Mouse (Mus musculus): ENCODE results near the gene Stpg3. TPM values are rescaled to one million over a fixed set of nuclear protein-coding genes. Genes with fewer than 3 reads are reported as not detected.

Stpg3 gene
- total RNA-seq, 4 experiments from 2014 or later, result 0.27 to 0.29 TPM; not detected in 2

DNA sequence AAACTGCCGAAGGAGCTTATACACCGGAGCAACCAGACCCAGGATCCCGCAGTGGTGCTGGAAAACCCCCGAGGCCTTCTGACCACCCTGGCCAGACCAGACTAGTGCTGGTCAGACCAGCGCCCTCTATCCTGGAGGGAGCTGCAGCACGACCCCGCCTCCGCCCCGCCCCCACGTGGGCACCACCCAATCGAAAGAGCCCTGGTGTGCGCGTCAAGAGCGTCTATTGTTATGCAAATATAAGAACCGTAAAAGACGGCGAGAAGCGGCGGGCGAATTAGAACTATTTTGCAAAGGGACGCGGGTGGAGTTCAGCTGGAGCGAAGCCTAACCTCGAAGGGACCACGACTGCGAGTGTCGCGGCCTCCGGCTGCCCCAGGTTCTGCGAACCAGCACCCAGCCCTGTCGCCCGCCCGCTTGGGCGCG is 33.9 kb downstream of the Stpg3 start, which contains the start of gene Nrarp:
Gene Nrarp (plus strand): TSS at position 281 of the 426 bp plus-strand sequence.
- DNase-seq (ENCODE audit: low spot score in 2 of 2), result peak; percentile 92 to 93

GRCm38 (mm10) chr2:25179566-25180217 is 34.7 kb downstream of the Stpg3 start:
- peak in 1 of 2 experiments; percentile 6 for DNase-seq (ENCODE audit: low spot score in 2 of 2)

- peak; percentile 52 to 54 for DNase-seq (ENCODE audit: low spot score in 2 of 2)
Observed at GRCm38 (mm10) chr2:25178285-25178972, 36.0 kb downstream of the Stpg3 start.

- peak; percentile 35 to 39 for DNase-seq (ENCODE audit: low spot score in 2 of 2)
Observed at GRCm38 (mm10) chr2:25177685-25178084, 36.8 kb downstream of the Stpg3 start.

DNA sequence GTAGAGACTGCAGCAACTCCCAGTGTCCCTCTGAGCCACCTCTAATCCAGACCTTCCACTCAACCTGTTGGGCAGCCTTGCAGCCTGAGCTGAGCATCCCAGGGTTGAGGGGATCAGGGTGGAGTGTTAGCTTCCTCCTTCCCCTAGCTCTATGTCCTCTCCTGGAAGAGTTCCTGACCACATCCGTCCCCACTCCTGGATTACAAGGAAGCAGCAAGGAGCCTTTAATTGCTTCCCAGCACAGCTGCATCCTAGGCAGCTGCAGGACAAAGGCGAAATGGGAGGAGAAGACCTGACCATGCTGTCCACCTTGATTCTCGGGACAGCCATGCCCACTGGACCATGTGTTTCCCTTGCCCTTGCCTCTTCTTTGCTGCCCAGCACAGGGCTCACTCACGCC is 37.4 kb downstream of the Stpg3 start:
- DNase-seq (ENCODE audit: low spot score in 2 of 2), result peak in 1 of 2 experiments; percentile 5

DNA sequence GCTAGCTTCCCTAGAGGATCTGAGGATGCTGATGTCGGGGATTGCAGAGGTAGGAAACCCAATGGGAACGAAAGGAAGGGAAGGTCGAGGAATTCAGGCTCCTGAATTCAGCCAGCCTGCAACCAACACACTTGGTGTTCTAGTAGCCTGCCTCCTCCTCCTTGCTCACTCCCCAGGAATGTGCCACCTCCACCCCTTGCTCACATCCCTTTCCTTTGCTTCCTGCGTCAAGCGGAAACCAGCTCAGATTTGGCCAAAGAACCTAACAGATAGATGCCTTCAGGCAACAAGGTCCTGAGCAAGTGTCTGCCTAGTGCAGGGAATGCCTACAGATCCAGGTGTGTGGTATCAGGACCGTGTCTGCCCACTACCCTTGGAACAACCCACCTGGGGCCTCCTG is 37.9 kb downstream of the Stpg3 start:
- peak in 1 of 2 experiments; percentile 10 for DNase-seq (ENCODE audit: low spot score in 2 of 2)

GRCm38 (mm10) chr2:25175690-25176078 is 38.8 kb downstream of the Stpg3 start:
- peak in 1 of 2 experiments; percentile 5 for DNase-seq (ENCODE audit: low spot score in 2 of 2)

- no peak for DNase-seq (ENCODE audit: low spot score in 2 of 2)
Observed at GRCm38 (mm10) chr2:25174866-25175689, 39.4 kb downstream of the Stpg3 start.

DNA sequence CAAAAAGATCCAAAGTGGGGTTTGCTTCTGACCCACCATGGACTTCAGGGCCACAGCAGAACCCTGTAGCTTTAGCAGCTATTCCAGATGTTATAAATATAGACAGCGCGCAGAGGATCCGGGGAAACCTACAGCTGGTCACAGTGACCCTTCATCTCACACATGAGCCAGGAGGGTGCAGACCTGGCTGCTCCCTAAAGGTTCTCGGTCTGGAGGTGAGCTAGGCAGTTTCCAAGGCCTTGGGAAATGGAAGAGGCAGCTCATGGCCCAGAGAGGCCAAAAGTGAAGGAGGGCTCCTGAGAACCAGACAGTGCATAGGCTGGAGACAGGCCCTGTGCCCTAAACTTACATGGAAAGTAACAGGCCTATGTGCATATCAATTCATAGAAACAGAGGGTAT is 40.6 kb downstream of the Stpg3 start:
- no peak for DNase-seq (ENCODE audit: low spot score in 2 of 2)

- no peak for DNase-seq (ENCODE audit: low spot score in 2 of 2)
Observed at GRCm38 (mm10) chr2:25172629-25173028, 41.8 kb downstream of the Stpg3 start.

- peak in 1 of 2 experiments; percentile 70 for DNase-seq (ENCODE audit: low spot score in 2 of 2)
Observed at GRCm38 (mm10) chr2:25171769-25172153, 42.7 kb downstream of the Stpg3 start.

- no peak for DNase-seq (ENCODE audit: low spot score in 2 of 2)
Observed at GRCm38 (mm10) chr2:25171101-25171768, 43.2 kb downstream of the Stpg3 start.

DNA sequence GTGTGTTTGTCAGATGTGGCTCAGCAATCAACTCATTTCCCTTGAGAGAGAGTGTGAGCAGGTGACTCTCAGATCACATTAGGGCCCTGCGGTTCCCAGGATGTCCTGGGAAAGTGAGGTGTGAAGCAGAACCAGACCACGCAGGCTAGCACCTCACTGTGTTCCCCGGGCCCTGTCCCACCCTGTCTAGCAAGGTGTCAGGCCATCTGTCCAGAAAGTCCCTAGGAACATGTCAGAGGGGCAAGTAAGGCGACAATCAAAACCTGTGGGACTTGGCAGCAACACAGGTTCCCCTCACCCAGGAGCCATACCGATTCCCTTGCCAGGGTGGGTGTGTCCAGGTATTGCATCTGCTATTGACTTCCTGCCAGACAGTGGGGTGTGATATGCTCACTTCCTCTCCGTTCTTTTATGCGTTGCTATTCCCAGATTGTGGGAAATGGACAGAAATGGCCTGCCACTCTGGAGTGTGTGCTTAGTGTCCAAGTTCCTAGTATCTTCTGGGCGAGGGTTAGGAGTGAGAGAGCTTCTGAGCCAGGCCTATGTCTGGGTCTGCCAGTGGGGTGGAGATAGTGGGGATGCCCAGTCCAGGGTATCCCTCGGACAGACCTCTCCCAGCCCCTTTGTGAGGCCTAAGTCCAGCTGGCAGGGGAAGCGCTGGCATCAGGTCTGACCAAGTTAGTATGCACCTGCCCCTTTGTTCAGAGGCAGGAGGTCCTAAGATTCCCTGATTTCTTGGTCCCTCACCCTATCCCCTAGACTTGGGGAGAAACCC is 43.9 kb downstream of the Stpg3 start:
- no peak for DNase-seq (ENCODE audit: low spot score in 2 of 2)

DNA sequence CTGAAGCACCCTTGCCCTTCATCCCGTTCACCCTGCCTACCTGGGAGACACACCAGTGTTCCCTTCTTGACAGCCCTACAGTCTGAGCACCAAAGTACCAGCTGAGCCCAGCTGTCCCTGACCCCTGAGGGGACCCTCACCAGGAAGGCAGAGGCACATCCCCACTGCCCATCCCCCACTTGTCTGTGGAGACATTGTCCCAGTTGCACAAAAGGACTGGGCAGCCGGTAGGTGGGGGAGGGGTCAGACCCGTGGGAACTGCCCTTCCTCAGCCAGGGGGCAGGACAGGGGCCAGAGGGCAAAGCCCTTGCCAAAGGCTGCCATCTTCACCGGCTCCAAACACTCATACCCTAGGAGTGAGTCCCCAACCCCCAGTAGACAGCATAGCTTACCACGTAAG is 44.7 kb downstream of the Stpg3 start:
- no peak for DNase-seq (ENCODE audit: low spot score in 2 of 2)

DNA sequence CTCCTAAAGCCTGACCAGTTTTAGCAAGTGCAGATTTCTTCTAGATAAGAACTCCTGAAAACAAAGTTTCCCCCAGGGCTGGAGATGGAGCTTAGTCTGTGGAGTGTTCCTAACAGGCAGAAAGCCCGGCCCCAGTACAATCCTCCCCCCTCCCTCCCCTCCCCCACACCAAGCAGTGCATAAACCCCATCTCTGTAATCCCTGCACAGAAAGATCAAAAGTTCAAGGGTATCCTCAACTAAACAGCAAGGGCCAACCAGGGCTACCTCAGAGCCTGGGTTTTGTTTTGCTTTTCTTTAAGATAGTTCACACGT is 45.8 kb downstream of the Stpg3 start:
- no peak for DNase-seq (ENCODE audit: low spot score in 2 of 2)

- DNase-seq (ENCODE audit: low spot score in 2 of 2), result no peak
Observed at GRCm38 (mm10) chr2:25167919-25168664, 46.3 kb downstream of the Stpg3 start.

GRCm38 (mm10) chr2:25167481-25167880 is 47.0 kb downstream of the Stpg3 start:
- DNase-seq (ENCODE audit: low spot score in 2 of 2), result no peak

All from layer of hippocampus, adult 8-10 months (tissue).